Mouse (Mus musculus) layer of hippocampus, adult 9-11 months (tissue): ENCODE measurements at regions not wholly inside any gene's neighbourhood (a gene's known extent, or its start where the extent isn't known, plus 50 kb on each side); places are given as distances from the start of the nearest gene placed in this dataset.
A peak's percentile ranks its signal among the peaks of the same experiment; 100 is the strongest.

ENCODE experiments used
- DNase-seq: peaks from one replicate; pipeline ENCODE4 v3.0.0; 2022

DNA sequence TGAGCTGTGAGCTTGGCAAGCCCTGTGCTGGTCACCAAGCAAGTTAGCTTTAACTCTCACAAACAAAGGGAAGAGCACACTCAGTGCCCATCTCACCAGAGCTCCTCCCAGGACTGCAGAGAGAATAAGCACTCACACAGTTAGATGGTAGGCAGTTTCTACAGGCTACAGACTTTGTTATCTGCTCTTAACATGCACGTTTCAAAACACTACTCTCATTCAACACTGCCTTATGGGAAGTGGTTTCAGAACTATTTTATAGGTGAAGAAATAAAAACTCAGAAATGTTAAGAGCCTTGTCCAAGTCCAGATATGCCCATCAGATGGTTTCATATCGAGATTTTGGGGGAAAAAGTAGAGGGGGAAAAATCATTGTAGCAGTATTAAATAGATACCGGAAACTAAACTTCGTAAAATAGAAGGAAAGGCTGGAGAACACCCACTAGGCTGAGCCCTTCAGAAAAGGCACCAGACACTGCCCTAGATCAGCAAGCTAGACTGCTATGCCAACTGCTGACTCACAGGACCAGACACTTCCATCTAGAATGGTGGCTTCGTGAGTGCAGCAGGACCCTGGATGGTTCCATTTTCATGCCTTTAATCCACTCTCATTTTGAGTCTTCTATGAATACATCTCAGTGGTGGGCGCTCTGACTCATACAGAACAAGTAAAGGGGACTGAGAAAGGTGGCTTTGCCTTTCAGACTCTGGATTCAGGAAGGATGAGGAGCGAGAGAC lies 51.3 kb upstream of the Serbp1 start:
- no peak for DNase-seq

GRCm38 (mm10) chr6:67184662-67185061 lies 53.3 kb upstream of the Serbp1 start:
- DNase-seq = no peak

- no peak for DNase-seq
These were observed 54.3 kb upstream of the Serbp1 start for GRCm38 (mm10) chr6:67183481-67184215.

- no peak for DNase-seq
These were observed 55.5 kb upstream of the Serbp1 start for GRCm38 (mm10) chr6:67182453-67182852.

GRCm38 (mm10) chr6:67181459-67181858 lies 56.5 kb upstream of the Serbp1 start:
- no peak for DNase-seq

DNA sequence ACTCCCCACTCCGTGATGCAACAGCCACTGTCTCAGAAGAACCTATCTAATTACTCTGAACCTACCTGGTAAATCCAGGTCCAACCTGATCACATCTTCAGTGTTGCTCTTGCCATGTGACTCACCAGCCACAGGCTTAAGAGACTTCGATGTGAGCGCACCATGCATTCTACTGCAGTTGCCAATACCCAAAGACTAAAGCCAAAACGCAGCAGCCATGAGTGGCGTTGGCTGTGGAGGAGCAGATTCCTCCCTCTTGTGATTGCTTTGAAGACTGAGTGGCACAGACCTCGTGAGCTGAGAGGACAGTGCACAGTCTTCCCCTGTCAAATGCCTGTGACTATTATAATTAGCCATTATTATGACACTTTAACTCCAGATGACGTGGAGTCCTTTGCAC lies 58.6 kb upstream of the Serbp1 start:
- no peak for DNase-seq

DNA sequence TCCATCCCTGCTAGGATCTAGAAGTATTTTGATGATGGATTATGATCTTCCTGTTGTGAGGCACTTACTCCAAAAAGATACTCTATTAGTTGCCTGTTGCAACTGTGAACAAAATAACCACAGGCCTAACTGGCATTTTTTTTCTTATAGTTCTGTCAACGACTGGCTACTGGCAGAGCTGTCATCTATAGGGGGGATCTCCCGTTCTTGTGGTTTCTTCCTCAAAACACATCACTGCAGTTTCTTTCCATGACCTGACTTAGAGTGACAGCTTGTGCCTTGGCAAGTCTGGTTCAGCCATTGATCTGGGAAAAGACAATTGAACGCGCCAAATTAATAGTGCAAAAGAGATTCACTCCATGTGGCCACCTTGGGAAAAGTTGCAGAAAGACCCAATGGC lies 59.4 kb upstream of the Serbp1 start:
- DNase-seq = no peak

DNA sequence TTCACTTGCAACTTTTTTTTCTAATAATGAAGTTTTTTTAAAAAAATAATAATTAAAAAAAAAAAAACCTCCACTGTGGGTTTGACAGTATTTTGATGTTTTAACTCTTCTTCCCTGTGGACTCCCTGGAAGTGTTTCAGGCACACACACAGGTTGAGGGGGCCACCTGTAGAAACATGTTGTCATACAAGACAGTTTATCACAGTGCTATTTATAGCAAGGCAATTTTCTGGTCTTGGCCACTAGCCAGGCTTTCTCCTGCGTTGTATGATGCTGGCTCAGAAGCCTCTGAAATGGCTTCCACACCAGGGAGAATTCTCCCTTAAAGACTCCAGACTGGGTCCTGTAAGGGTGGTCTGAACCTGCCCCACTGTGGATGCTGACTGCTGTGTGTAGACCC lies 59.9 kb upstream of the Serbp1 start:
- DNase-seq = no peak

DNA sequence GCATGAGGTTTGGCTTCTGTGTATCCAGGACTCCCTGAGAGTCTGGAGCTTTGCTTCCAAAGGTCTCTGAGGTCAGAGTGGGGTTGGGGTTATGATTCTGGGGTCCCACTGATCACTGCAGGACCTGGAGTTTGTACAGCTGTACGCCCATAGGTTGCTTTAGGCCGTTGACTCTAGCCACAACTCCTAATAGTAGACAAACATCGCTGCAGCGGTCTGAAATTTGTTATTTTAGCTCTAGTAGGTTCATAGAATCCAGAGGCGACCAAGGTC lies 67.4 kb upstream of the Serbp1 start:
- DNase-seq = no peak

- peak; percentile 35 for DNase-seq
These were observed 67.9 kb upstream of the Serbp1 start for GRCm38 (mm10) chr6:67169873-67170673.

- no peak for DNase-seq
These were observed 69.2 kb upstream of the Serbp1 start for GRCm38 (mm10) chr6:67168803-67169202.

- peak; percentile 54 for DNase-seq
These were observed 69.8 kb upstream of the Serbp1 start for GRCm38 (mm10) chr6:67168031-67168777.

DNA sequence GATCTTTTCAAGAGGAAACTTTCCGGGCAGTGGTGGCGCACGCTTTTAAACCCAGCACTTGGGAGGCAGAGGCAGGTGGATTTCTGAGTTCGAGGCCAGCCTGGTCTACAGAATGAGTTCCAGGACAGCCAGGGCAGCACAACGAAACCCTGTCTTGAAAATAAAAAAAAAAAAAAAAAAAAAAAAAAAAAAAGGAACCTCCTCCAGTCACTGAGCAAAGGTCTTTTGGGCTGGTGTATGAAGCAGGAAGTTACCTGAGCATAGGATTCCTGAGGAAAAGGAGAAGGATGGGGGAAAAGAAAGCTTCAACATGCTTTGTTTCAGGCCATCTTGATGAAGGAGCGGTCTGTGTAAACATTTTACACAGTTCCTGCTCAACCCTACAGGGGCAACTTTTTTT lies 72.9 kb upstream of the Serbp1 start:
- no peak for DNase-seq

- no peak for DNase-seq
These were observed 74.0 kb upstream of the Serbp1 start for GRCm38 (mm10) chr6:67163947-67164346.

- no peak for DNase-seq
These were observed 75.2 kb upstream of the Serbp1 start for GRCm38 (mm10) chr6:67162814-67163213.

DNA sequence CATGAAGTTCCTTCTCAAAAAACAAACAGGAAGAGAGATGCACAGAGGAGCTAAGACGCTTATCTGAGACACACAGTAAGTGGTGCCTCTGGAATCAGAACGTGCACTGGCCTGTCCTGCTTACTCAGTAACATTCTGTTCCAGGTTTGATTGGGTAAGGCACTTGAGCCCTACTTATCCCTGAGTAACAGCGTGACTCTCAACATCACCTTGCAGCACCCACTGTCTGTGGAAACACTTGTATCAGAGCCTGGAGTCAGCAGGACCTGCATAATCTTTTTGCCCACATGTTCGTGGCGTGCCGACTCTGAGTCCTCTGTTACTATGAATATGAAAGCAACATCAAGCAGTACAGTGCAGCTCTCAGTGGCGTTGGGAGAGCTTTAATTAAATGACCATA lies 76.4 kb upstream of the Serbp1 start:
- no peak for DNase-seq

DNA sequence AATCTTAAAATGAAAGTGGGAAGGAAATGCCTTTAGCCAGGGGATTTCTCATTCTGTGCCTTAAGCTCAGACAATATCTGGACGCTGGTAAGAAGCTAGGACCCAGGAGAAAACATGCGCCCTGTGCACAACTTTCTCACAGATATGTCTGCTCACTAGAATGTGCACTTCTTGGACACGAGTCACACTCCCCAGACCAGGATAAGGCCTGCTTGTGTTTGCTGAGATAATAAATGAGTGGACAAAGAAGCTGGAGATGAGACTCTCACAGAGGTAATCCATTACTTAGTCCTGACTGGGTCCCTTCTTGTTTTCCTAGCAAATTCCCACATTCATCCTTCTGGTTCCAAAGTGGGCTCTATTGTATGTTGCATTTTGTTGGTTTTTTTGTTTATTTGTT lies 77.4 kb upstream of the Serbp1 start:
- no peak for DNase-seq

DNA sequence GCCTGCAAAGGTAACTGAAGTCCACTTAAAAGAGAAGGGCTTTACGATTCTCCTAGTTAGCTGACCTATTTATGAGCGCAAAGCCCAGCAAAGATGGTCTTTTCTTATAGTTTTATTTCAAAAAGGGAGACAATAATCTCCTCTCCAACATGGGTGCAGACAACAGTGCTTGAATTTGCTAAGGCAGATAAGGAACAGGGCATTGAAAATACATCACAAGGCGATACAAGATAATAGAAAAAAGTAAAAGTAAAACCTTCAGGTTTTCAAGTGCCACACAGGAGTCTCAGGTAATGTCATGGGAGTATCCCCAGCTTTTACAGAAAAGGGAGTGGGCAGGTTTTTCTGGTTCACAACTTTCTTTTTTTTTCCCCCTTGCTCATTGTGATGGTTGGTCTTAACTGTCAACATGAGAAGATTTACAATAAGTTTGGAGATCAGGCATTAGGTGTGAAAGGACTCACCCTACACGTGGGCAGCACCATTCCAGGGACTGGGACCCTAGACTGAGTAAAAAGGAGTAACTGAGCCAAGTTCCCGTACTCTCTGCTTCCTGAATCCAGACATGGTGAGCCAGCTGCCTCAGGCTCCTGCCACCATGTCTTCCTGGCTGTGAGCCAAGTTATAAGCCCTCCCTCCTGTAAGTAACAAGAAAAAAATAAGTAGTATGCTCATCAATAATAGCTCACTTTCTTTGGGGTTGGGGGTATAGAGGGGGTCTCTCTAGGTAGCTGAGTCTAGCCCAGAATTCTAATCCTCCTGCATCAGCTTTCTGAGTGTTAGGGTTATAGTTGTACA lies 78.1 kb upstream of the Serbp1 start:
- no peak for DNase-seq

DNA sequence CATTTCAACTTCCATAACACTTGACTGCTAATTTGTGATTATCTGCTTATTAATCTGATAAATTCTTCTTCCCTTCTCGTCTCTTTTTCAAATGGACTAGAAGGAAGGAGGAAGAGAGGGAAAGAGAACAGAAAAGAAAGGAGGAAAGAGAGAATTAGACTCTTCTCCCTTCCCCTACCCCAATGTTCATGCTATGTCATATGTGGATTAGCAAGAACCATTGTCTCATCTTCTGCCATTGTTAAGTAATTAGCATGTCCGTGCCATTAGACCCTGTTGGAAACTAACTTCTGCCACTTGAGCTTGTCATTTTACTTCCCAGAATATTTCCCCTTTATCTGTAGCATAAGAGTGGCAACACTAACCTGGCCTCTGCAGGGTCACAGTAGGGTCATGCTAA lies 78.8 kb upstream of the Serbp1 start:
- no peak for DNase-seq

DNA sequence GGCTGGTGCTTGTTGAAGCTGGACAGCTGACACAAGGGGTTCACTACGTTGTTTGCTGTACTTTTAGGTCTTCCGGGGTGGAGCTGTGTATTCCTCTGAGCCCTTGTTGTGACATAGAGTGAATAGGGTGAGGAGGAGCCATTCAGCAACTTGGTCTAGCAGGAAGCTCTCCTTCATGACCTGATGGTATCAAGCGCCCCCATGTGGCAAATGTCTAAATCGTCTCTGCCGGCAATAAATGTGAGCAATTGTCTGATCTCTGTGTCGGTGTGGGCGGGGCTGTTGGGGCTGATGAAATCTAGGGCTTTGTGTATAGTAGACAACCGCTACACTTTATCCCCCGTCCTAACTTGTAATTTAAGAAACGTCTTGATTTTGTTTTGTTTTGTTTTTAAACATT lies 79.2 kb upstream of the Serbp1 start:
- peak; percentile 83 for DNase-seq

DNA sequence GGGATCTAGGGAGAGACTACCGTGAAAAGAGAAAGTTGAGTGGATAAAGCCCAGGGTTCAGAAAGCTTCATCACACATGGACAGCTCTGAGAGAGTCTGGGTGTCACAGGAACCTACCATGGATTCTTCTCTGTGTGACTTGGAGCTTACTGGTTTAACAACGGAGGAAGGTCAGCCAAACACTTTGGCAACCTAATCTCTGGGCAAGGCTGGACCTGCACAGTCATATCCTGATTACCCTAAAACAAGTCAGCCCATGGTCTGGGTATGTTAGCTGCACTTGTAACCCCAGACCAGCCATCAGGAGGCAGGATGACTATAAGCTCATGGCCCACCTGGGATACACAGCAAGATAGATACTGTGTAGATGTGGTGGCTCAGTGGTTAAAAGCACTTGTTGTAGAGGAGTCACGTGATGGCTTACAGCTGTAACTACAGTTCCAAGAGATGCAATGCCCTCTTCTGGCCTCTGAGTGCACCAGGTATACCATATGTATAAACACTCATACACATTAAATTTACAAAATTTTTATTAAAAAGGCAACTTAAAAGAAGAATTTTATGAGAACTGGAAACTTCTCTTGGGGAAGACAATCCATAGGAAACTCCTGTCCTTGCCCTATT lies 85.0 kb upstream of the Serbp1 start:
- DNase-seq = no peak

GRCm38 (mm10) chr6:67151515-67151914 lies 86.5 kb upstream of the Serbp1 start:
- no peak for DNase-seq
